In genomic region chr11:101982981-101983411, GRCm38 (mm10) we compare ENCODE assay signal across 10 mouse cellular contexts. TPM values are rescaled to one million over a fixed set of nuclear protein-coding genes. Genes with fewer than 3 reads are reported as not detected.
DNase-seq lines count a peak whose midpoint lies in the region; ATAC-seq and TF ChIP-seq lines count a peak whose summit lies in the region.
"Had no signal": no experiment of that assay in that cellular context is flagged by ENCODE, and none has a peak within 500 bp of the region (broad histone marks: within the 10 kb centered on the region; RNA-seq: fewer than 3 reads in every experiment).

No protein-coding gene starts in this region.

- H3K27ac ChIP-seq in liver, embryonic 12.5 days: peak overlapping the region; percentile 59; the same call in 1 of the 2 replicates
- H3K27ac ChIP-seq: embryonic facial prominence, embryonic 13.5 days had no signal

- H3K4me1 ChIP-seq in E14TG2a.4 (replicated peaks; ENCODE audit: low read depth, low read length): peaks cover 56% of the 10 kb centered on the region
- peaks cover 43% of the 10 kb centered on the region for H3K4me1 ChIP-seq in liver, embryonic 12.5 days

- ATAC-seq in liver, embryonic 12.5 days: no peak

- peaks cover 39% of the 10 kb centered on the region for H3K36me3 ChIP-seq in E14TG2a.4 (ENCODE audit: insufficient read depth, low read length)
- H3K36me3 ChIP-seq in liver, embryonic 12.5 days: peaks cover 12% of the 10 kb centered on the region; the same call in 1 of the 2 replicates
- H3K36me3 ChIP-seq: embryonic facial prominence, embryonic 13.5 days had no signal

- no peaks in the 10 kb centered on the region for H3K9me3 ChIP-seq in E14TG2a.4 (ENCODE audit: low read length)
- no peaks in the 10 kb centered on the region for H3K9me3 ChIP-seq in liver, embryonic 12.5 days (replicated peaks)
- H3K9me3 ChIP-seq: embryonic facial prominence, embryonic 13.5 days had no signal

- H3K4me2 ChIP-seq in liver, embryonic 12.5 days: peak overlapping the region; percentile 98

- DNase-seq in adrenal gland, adult 8-10 months: peak; percentile 21
- no peak for DNase-seq in adrenal gland, postnatal 14 days
- DNase-seq in heart, postnatal 10 days: peak; percentile 49 to 51
- no peak for DNase-seq in urinary bladder, postnatal 4 days (ENCODE audit: low spot score in 2 of 2)
- DNase-seq in retina, embryonic 14.5 days (ENCODE audit: low spot score): no peak
- no peak for DNase-seq in urinary bladder, adult 18-20 months (ENCODE audit: low spot score in 2 of 2)

- H3K27me3 ChIP-seq in E14TG2a.4 (ENCODE audit: insufficient read depth, low read length): peaks cover 18% of the 10 kb centered on the region
- H3K27me3 ChIP-seq in liver, embryonic 12.5 days (replicated peaks): peaks cover 45% of the 10 kb centered on the region

- intact Hi-C loops in heart, postnatal 10 days (cut with DNase I): no loop called here

- 28% methylated on average over 6 of the region's 6 CpGs for WGBS in liver, embryonic 12.5 days (ENCODE audit: insufficient replicate concordance)

- H3K4me3 ChIP-seq in E14TG2a.4 (replicated peaks; ENCODE audit: low read length): peak overlapping the region; percentile 87; the same call in 1 of the 2 replicates
- H3K4me3 ChIP-seq in liver, embryonic 12.5 days: peak overlapping the region; percentile 65
- H3K4me3 ChIP-seq: embryonic facial prominence, embryonic 13.5 days had no signal

- no peak overlapping the region for H3K9ac ChIP-seq in liver, embryonic 12.5 days
- H3K9ac ChIP-seq: embryonic facial prominence, embryonic 13.5 days had no signal

- no peak for TF ChIP-seq CTCF in E14TG2a.4 (conservative IDR thresholded peaks at IDR 0.05; ENCODE audit: low read length)

RNA-seq across cellular contexts. Expression of gene Cfap97d1, which starts 1.1 kb away (rescaled TPM):
- total RNA-seq in adrenal gland, adult 8-10 months (2022): not detected
- total RNA-seq in adrenal gland, postnatal 14 days (2021): not detected in 2 replicates
- not detected for total RNA-seq in heart, postnatal 10 days (2021)
- not detected in 2 replicates for polyA plus RNA-seq in liver, embryonic 12.5 days (2016; fragmentation: Nextera tagmentation; extraction: Ambion mirVana)
- total RNA-seq: neutrophil, adult 5-6 weeks had no signal
- polyA plus RNA-seq: embryonic facial prominence, embryonic 13.5 days had no signal

RNA-seq across cellular contexts. Expression of gene Dusp3, which starts 3.8 kb away (rescaled TPM):
- total RNA-seq in adrenal gland, adult 8-10 months (2022): 100 to 1,000 TPM; 110 to 201 (median 145) TPM
- 100 and 103 TPM in 2 replicates for total RNA-seq in adrenal gland, postnatal 14 days (2021)
- total RNA-seq in heart, postnatal 10 days (2021): 100 to 1,000 TPM; 145 to 170 TPM
- polyA plus RNA-seq in liver, embryonic 12.5 days (2016; fragmentation: Nextera tagmentation; extraction: Ambion mirVana): 12.9 and 13.4 TPM in 2 replicates

RNA-seq across cellular contexts. Expression of gene Sost, which starts 16.2 kb away (rescaled TPM):
- not detected for total RNA-seq in adrenal gland, adult 8-10 months (2022)
- 1.6 TPM in 1 of 2 replicates, not detected in the other for total RNA-seq in adrenal gland, postnatal 14 days (2021)
- total RNA-seq in heart, postnatal 10 days (2021): 1 to 10 TPM; 1.5 to 2.2 TPM
- polyA plus RNA-seq in liver, embryonic 12.5 days (2016; fragmentation: Nextera tagmentation; extraction: Ambion mirVana): 0.10 TPM in 2 replicates
- total RNA-seq: neutrophil, adult 5-6 weeks had no signal

RNA-seq across cellular contexts. Expression of gene Mpp3, which starts 45.3 kb away (rescaled TPM):
- 10 to 100 TPM; 14.5 to 75.4 (median 38.7) TPM for total RNA-seq in adrenal gland, adult 8-10 months (2022)
- 9.0 and 14.8 TPM in 2 replicates for total RNA-seq in adrenal gland, postnatal 14 days (2021)
- 1 to 10 TPM; 5.5 to 7.4 TPM for total RNA-seq in heart, postnatal 10 days (2021)
- 0.66 and 0.85 TPM in 2 replicates for polyA plus RNA-seq in liver, embryonic 12.5 days (2016; fragmentation: Nextera tagmentation; extraction: Ambion mirVana)
- total RNA-seq: neutrophil, adult 5-6 weeks had no signal

RNA-seq across cellular contexts. Expression of gene Cd300lg, which starts 58.3 kb away (rescaled TPM):
- 10 to 100 TPM; 40.5 to 84.1 (median 56.3) TPM for total RNA-seq in adrenal gland, adult 8-10 months (2022)
- 50.5 and 61.4 TPM in 2 replicates for total RNA-seq in adrenal gland, postnatal 14 days (2021)
- total RNA-seq in heart, postnatal 10 days (2021): 10 to 100 TPM; 64.4 to 75.9 TPM
- 0.50 and 0.51 TPM in 2 replicates for polyA plus RNA-seq in liver, embryonic 12.5 days (2016; fragmentation: Nextera tagmentation; extraction: Ambion mirVana)

Comparison
In these comparisons a context has a peak if more than half of its experiments do, and no peak if none do; other contexts are left out.
1. DNase-seq: peak in adrenal gland, adult 8-10 months (single experiment) and heart, postnatal 10 days (2 of 2); none in adrenal gland, postnatal 14 days (single experiment), urinary bladder, postnatal 4 days (0 of 2), retina, embryonic 14.5 days (single experiment) and urinary bladder, adult 18-20 months (0 of 2).